Mouse (Mus musculus) embryonic fibroblast, embryonic 13.5 days (primary cell): ENCODE data around the gene 1810010H24Rik.

Experiments used
- CTCF ChIP-seq: IDR thresholded peaks from 2 replicates; pipeline ENCODE4 v1.5.1; 2011; ENCODE audit warnings: mild to moderate bottlenecking, control low read depth, low read length, moderate library complexity, borderline replicate concordance; ENCODE audit not compliant: insufficient read depth
- POLR2A ChIP-seq: IDR thresholded peaks from 2 replicates; pipeline ENCODE4 v1.6.1; 2011; ENCODE audit warnings: low read depth, mild to moderate bottlenecking, control low read depth, low read length, moderate library complexity

DNA sequence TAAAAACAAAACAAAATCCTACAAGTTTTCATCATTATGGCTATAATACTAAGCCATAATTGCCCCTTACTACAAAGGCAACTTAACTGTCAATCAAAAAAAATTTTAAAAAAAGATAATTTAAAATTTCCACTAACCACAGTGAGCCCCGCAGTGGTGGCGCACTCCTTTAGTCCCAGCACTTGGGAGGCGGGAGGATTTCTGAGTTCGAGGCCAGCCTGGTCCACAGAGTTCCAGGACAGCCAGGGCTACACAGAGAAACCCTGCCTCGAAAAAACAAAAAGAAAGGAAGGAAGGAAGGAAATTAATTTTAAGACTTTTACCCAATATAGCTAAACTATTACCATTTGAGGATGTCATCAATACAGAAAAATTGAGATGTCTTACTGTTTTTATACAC, 27.5 kb upstream of the 1810010H24Rik start:
- TF ChIP-seq CTCF (no peak), POLR2A (no peak)
